Mouse (Mus musculus): ENCODE data around the gene Tprg.

- TF ChIP-seq CTCF (IDR thresholded peaks at IDR 0.05; ENCODE audit: insufficient read depth, low read depth, low read length) (no peak), POLR2A (IDR thresholded peaks at IDR 0.05; ENCODE audit: insufficient read depth, low read depth, low read length) (no peak)
Observed at GRCm38 (mm10) chr16:25424001-25424400, 137.4 kb downstream of the Tprg start.
